Comparison of ENCODE assay signal across 1 mouse cellular context in the genomic region with DNA sequence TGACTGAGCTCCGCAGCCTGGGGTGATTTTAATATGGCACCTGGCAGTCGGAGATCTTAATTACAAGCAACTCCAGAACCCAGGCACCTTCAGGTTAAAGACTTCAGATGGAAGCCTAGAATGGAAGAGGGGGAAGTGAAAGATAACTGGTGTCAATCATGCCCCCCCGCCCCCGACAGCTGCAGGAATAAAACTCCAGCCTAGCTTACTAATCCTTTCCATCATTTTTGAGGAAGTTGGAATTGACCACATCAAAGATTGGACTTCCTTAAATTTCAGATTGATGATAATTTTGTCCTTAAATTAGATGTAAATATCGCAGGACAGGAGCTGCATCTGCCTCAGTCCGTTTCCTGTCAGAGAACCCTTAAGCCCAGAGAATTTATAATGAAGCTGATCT.
TF ChIP-seq lines count a peak whose summit lies in the region.

No protein-coding gene starts in this region.

TF ChIP-seq in CH12.LX, 34 proteins besides CTCF, POLR2A, EP300 and RAD21 (continued from another document):
- TF ChIP-seq RCOR1 (conservative IDR thresholded peaks at IDR 0.05; ENCODE audit: low read depth, low read length) (no peak), ZKSCAN1 (IDR thresholded peaks at IDR 0.05; ENCODE audit: borderline replicate concordance, low read depth, low read length) (no peak), KAT2A (IDR thresholded peaks at IDR 0.05; ENCODE audit: insufficient replicate concordance, low read length) (no peak), TBP (conservative IDR thresholded peaks at IDR 0.05; ENCODE audit: low read depth, low read length) (no peak)
